Mouse (Mus musculus): ENCODE results near the gene L3hypdh. TPM values are rescaled to one million over a fixed set of nuclear protein-coding genes. Genes with fewer than 3 reads are reported as not detected.

Gene L3hypdh
- total and polyA plus RNA-seq, 3 experiments: 0.12 TPM; not detected in 2

GRCm38 (mm10) chr12:72057780-72058179 is 27.5 kb downstream of the L3hypdh start:
- Histone ChIP-seq H3K36me3 (replicated peaks in 1 of 2; ENCODE audit: control insufficient read depth in 1 of 2, insufficient read depth in 1 of 2, low read length in 1 of 2) (no peaks in the 10 kb centered on the region), H3K9ac (ENCODE audit: insufficient read depth, low read depth) (no peak overlapping the region), H3K79me2 (replicated peaks; ENCODE audit: control insufficient read depth, extremely low read depth, insufficient read depth, poor library complexity, severe bottlenecking) (no peaks in the 10 kb centered on the region), H3K27ac (ENCODE audit: insufficient read depth, low read depth) (no peak overlapping the region), H3K4me1 (ENCODE audit: control insufficient read depth in 1 of 2, insufficient read depth in 2 of 2) (no peaks in the 10 kb centered on the region), H3K4me2 (ENCODE audit: insufficient read depth, low read depth, poor library complexity, severe bottlenecking) (no peak overlapping the region), H3K9me3 (replicated peaks; ENCODE audit: low read length) (no peaks in the 10 kb centered on the region), H3K4me3 (replicated peaks in 1 of 3; ENCODE audit: low read depth in 2 of 3, low read length in 2 of 3, poor library complexity in 1 of 3) (no peak overlapping the region), H3K27me3 (replicated peaks) (no peaks in the 10 kb centered on the region)
- no peak for DNase-seq (ENCODE audit: extremely low read depth)
- in situ Hi-C loops (cut with MboI; ENCODE audit: low pct_ligation_motif_present, low pct_unique_long_range_greater_than_20kb, low sequenced_read_pairs) (no loop called here), dilution Hi-C loops (cut with MboI; ENCODE audit: extremely low pct_ligation_motif_present, extremely low pct_unique_long_range_greater_than_20kb, low sequenced_read_pairs) (no loop called here)
- TF ChIP-seq ELF1 (IDR thresholded peaks at IDR 0.05; ENCODE audit: low read depth, low read length) (peak; percentile 42; the same call in 1 of the 2 replicates), E2F4 (IDR thresholded peaks at IDR 0.05; ENCODE audit: insufficient replicate concordance, low read depth, low read length) (no peak), ZMIZ1 (IDR thresholded peaks at IDR 0.05; ENCODE audit: low read depth, low read length) (no peak), GABPA (IDR thresholded peaks at IDR 0.05; ENCODE audit: insufficient replicate concordance, low read depth, low read length) (no peak), CTCF (conservative IDR thresholded peaks at IDR 0.05 in 1 of 2, IDR thresholded peaks at IDR 0.05 in 1 of 2; ENCODE audit: low read depth in 2 of 2, low read length in 2 of 2) (no peak), ZNF384 (IDR thresholded peaks at IDR 0.05; ENCODE audit: low read depth, low read length) (no peak), RAD21 (IDR thresholded peaks at IDR 0.05; ENCODE audit: low read depth, low read length) (no peak), RCOR1 (conservative IDR thresholded peaks at IDR 0.05; ENCODE audit: low read depth, low read length) (no peak), ZKSCAN1 (IDR thresholded peaks at IDR 0.05; ENCODE audit: borderline replicate concordance, low read depth, low read length) (no peak), TCF12 (IDR thresholded peaks at IDR 0.05; ENCODE audit: low read depth, low read length) (no peak), TBP (conservative IDR thresholded peaks at IDR 0.05; ENCODE audit: low read depth, low read length) (peak; percentile 94), MAZ (IDR thresholded peaks at IDR 0.05; ENCODE audit: low read depth, low read length) (no peak), USF2 (conservative IDR thresholded peaks at IDR 0.05; ENCODE audit: low read depth, low read length) (no peak), UBTF (IDR thresholded peaks at IDR 0.05; ENCODE audit: low read depth, low read length) (no peak)

DNA sequence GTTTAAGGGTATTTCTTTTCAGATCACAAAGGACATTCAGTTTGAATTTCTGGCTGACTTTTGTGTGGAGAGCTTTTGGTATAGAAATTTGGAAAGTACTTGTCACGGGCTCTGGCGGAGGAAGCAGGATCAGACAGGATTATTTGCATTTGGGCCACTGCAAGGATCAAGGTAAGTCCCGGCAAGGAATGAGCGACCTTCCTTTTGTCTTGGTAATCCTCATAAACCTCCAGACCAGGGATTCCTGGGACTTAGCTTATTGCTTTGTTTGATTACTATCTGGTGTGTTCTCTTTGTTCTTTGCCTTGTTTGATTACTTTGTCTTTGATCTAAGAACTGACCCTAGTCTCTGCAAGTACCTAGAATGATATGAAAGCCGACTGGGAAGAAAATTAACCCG is 31.4 kb downstream of the L3hypdh start:
- no peak for DNase-seq (ENCODE audit: extremely low read depth)
- dilution Hi-C loops (cut with MboI; ENCODE audit: extremely low pct_ligation_motif_present, extremely low pct_unique_long_range_greater_than_20kb, low sequenced_read_pairs): no loop called here
- in situ Hi-C loops (cut with MboI; ENCODE audit: low pct_ligation_motif_present, low pct_unique_long_range_greater_than_20kb, low sequenced_read_pairs): no loop called here
- no peaks in the 10 kb centered on the region for H3K4me1 ChIP-seq (ENCODE audit: control insufficient read depth in 1 of 2, insufficient read depth in 2 of 2)
- H3K4me2 ChIP-seq (ENCODE audit: insufficient read depth, low read depth, poor library complexity, severe bottlenecking): no peak overlapping the region
- no peak overlapping the region for H3K4me3 ChIP-seq (replicated peaks in 1 of 3; ENCODE audit: low read depth in 2 of 3, low read length in 2 of 3, poor library complexity in 1 of 3)
- H3K9me3 ChIP-seq (replicated peaks; ENCODE audit: low read length): peaks cover 8% of the 10 kb centered on the region
- H3K79me2 ChIP-seq (replicated peaks; ENCODE audit: control insufficient read depth, extremely low read depth, insufficient read depth, poor library complexity, severe bottlenecking): no peaks in the 10 kb centered on the region
- H3K9ac ChIP-seq (ENCODE audit: insufficient read depth, low read depth): no peak overlapping the region
- H3K27ac ChIP-seq (ENCODE audit: insufficient read depth, low read depth): no peak overlapping the region
- no peak for TF ChIP-seq IRF4 (IDR thresholded peaks at IDR 0.05; ENCODE audit: low read depth, low read length)
- TF ChIP-seq ELF1 (IDR thresholded peaks at IDR 0.05; ENCODE audit: low read depth, low read length): no peak
- TF ChIP-seq POLR2AphosphoS2 (IDR thresholded peaks at IDR 0.05; ENCODE audit: low read depth, low read length): no peak
- TF ChIP-seq E2F4 (IDR thresholded peaks at IDR 0.05; ENCODE audit: insufficient replicate concordance, low read depth, low read length): no peak
- no peak for TF ChIP-seq NELFE (IDR thresholded peaks at IDR 0.05; ENCODE audit: low read depth, low read length)
- no peak for TF ChIP-seq TCF12 (IDR thresholded peaks at IDR 0.05; ENCODE audit: low read depth, low read length)
- no peak for TF ChIP-seq CTCF (conservative IDR thresholded peaks at IDR 0.05 in 1 of 2, IDR thresholded peaks at IDR 0.05 in 1 of 2; ENCODE audit: low read depth in 2 of 2, low read length in 2 of 2)
- TF ChIP-seq RCOR1 (conservative IDR thresholded peaks at IDR 0.05; ENCODE audit: low read depth, low read length): no peak
- no peak for TF ChIP-seq UBTF (IDR thresholded peaks at IDR 0.05; ENCODE audit: low read depth, low read length)
- TF ChIP-seq USF1 (IDR thresholded peaks at IDR 0.05; ENCODE audit: low read depth, low read length): no peak
- TF ChIP-seq SIN3A (IDR thresholded peaks at IDR 0.05; ENCODE audit: low read length): no peak
- TF ChIP-seq MAX (IDR thresholded peaks at IDR 0.05; ENCODE audit: low read length): no peak
- no peak for TF ChIP-seq ZC3H11A (IDR thresholded peaks at IDR 0.05; ENCODE audit: low read depth, low read length)
- TF ChIP-seq JUN (IDR thresholded peaks at IDR 0.05; ENCODE audit: insufficient read depth, low read depth, low read length): no peak
- no peaks in the 10 kb centered on the region for H3K27me3 ChIP-seq (replicated peaks)
- H3K36me3 ChIP-seq (replicated peaks in 1 of 2; ENCODE audit: control insufficient read depth in 1 of 2, insufficient read depth in 1 of 2, low read length in 1 of 2): no peaks in the 10 kb centered on the region
